In genomic region chr5:65950679-65951512, GRCm38 (mm10) we compare ENCODE assay signal across 9 mouse cellular contexts. TPM values are rescaled to one million over a fixed set of nuclear protein-coding genes. Genes with fewer than 3 reads are reported as not detected.
DNase-seq lines count a peak whose midpoint lies in the region; ATAC-seq and TF ChIP-seq lines count a peak whose summit lies in the region.
"Had no signal": no experiment of that assay in that cellular context is flagged by ENCODE, and none has a peak within 500 bp of the region (broad histone marks: within the 10 kb centered on the region; RNA-seq: fewer than 3 reads in every experiment).

No protein-coding gene starts in this region.

- peak overlapping the region; percentile 48; the same call in 1 of the 2 replicates for H3K27ac ChIP-seq in embryonic facial prominence, embryonic 15.5 days (replicated peaks)
- no peak overlapping the region for H3K27ac ChIP-seq in intestine, postnatal 0 days (ENCODE audit: low read depth, low read length)
- H3K27ac ChIP-seq in midbrain, postnatal 0 days (ENCODE audit: low read depth, low read length): peak overlapping the region; percentile 84
- H3K27ac ChIP-seq: liver, embryonic 15.5 days had no signal

- peaks cover 10% of the 10 kb centered on the region for H3K4me1 ChIP-seq in embryonic facial prominence, embryonic 15.5 days
- H3K4me1 ChIP-seq in intestine, postnatal 0 days (replicated peaks; ENCODE audit: control insufficient read depth, insufficient read depth, low read length): no peaks in the 10 kb centered on the region
- H3K4me1 ChIP-seq in midbrain, postnatal 0 days (ENCODE audit: insufficient read depth, low read length): peaks cover 10% of the 10 kb centered on the region

- H3K27me3 ChIP-seq in embryonic facial prominence, embryonic 15.5 days: no peaks in the 10 kb centered on the region
- no peaks in the 10 kb centered on the region for H3K27me3 ChIP-seq in intestine, postnatal 0 days (replicated peaks; ENCODE audit: control insufficient read depth, insufficient read depth, low read length)
- H3K27me3 ChIP-seq in midbrain, postnatal 0 days (ENCODE audit: insufficient read depth, low read length): no peaks in the 10 kb centered on the region
- H3K27me3 ChIP-seq: liver, embryonic 15.5 days had no signal

- peak overlapping the region; percentile 19; the same call in 1 of the 2 replicates for H3K4me2 ChIP-seq in embryonic facial prominence, embryonic 15.5 days (replicated peaks)
- H3K4me2 ChIP-seq in intestine, postnatal 0 days (replicated peaks; ENCODE audit: low read depth): no peak overlapping the region
- H3K4me2 ChIP-seq in midbrain, postnatal 0 days (ENCODE audit: low read depth, low read length, poor library complexity, severe bottlenecking): peak overlapping the region; percentile 35
- H3K4me2 ChIP-seq: liver, embryonic 15.5 days had no signal

- no peaks in the 10 kb centered on the region for H3K36me3 ChIP-seq in embryonic facial prominence, embryonic 15.5 days
- H3K36me3 ChIP-seq in intestine, postnatal 0 days (ENCODE audit: control insufficient read depth, insufficient read depth): no peaks in the 10 kb centered on the region
- H3K36me3 ChIP-seq in midbrain, postnatal 0 days (ENCODE audit: insufficient read depth, low read length): no peaks in the 10 kb centered on the region
- H3K36me3 ChIP-seq: liver, embryonic 15.5 days had no signal

- H3K9me3 ChIP-seq in embryonic facial prominence, embryonic 15.5 days (replicated peaks): no peaks in the 10 kb centered on the region
- no peaks in the 10 kb centered on the region for H3K9me3 ChIP-seq in intestine, postnatal 0 days (ENCODE audit: control insufficient read depth)
- H3K9me3 ChIP-seq in midbrain, postnatal 0 days (ENCODE audit: low read length): no peaks in the 10 kb centered on the region
- H3K9me3 ChIP-seq: liver, embryonic 15.5 days had no signal

- 61% methylated on average over 18 of the region's 18 CpGs for WGBS in embryonic facial prominence, embryonic 15.5 days
- WGBS in intestine, postnatal 0 days: 60% methylated on average over 18 of the region's 18 CpGs
- WGBS in midbrain, postnatal 0 days: 34% methylated on average over 18 of the region's 18 CpGs

- TF ChIP-seq CTCF in intestine, postnatal 0 days (IDR thresholded peaks at IDR 0.05; ENCODE audit: low read depth): no peak
- TF ChIP-seq CTCF in midbrain, postnatal 0 days (IDR thresholded peaks at IDR 0.05): peak; percentile 37

- no peak for ATAC-seq in embryonic facial prominence, embryonic 15.5 days (ENCODE audit: insufficient number of reproducible peaks, low FRiP score, low TSS enrichment, low read depth)
- peak; percentile 32; the same call in 1 of the 2 replicates for ATAC-seq in intestine, postnatal 0 days
- ATAC-seq in midbrain, postnatal 0 days (ENCODE audit: low FRiP score): peak; percentile 71

- peak; percentile 12 for DNase-seq in right cerebral cortex, postnatal 4 days
- DNase-seq in right cerebral cortex, adult 18-20 months: no peak
- DNase-seq in midbrain, postnatal 0 days (ENCODE audit: low spot score): peak; percentile 68
- no peak for DNase-seq in cerebellum, postnatal 14 days
- DNase-seq in ovary, postnatal 36 days (ENCODE audit: low spot score): no peak
- no peak for DNase-seq in adrenal gland, adult 8-10 months

- H3K9ac ChIP-seq in embryonic facial prominence, embryonic 15.5 days: no peak overlapping the region
- no peak overlapping the region for H3K9ac ChIP-seq in intestine, postnatal 0 days (ENCODE audit: low read depth, low read length)
- 0 out of 2 replicates have a peak overlapping the region, but pooled peaks have one; percentile 24 for H3K9ac ChIP-seq in midbrain, postnatal 0 days (replicated peaks; ENCODE audit: low read length, poor library complexity, severe bottlenecking)
- H3K9ac ChIP-seq: liver, embryonic 15.5 days had no signal

- H3K4me3 ChIP-seq in embryonic facial prominence, embryonic 15.5 days (replicated peaks): no peak overlapping the region
- no peak overlapping the region for H3K4me3 ChIP-seq in intestine, postnatal 0 days (ENCODE audit: low read depth, low read length)
- H3K4me3 ChIP-seq in midbrain, postnatal 0 days (ENCODE audit: low read depth, low read length): no peak overlapping the region
- H3K4me3 ChIP-seq: liver, embryonic 15.5 days had no signal

RNA-seq across cellular contexts. Expression of gene Chrna9, which starts 16.2 kb away (rescaled TPM):
- 0.80 TPM in 1 of 2 replicates, not detected in the other for polyA plus RNA-seq in embryonic facial prominence, embryonic 15.5 days (2015; fragmentation: Nextera tagmentation; extraction: Ambion mirVana)
- not detected in 2 replicates for polyA plus RNA-seq in intestine, postnatal 0 days (2015; fragmentation: Nextera tagmentation; extraction: Ambion mirVana)
- not detected in 2 replicates for total RNA-seq in midbrain, postnatal 0 days (2014; rRNA removed)
- polyA plus RNA-seq in midbrain, postnatal 0 days (2015; fragmentation: Nextera tagmentation; extraction: Ambion mirVana): not detected in 2 replicates
- not detected for total RNA-seq in adrenal gland, adult 8-10 months (2022)
- polyA plus RNA-seq: liver, embryonic 15.5 days had no signal

RNA-seq across cellular contexts. Expression of gene 9130230L23Rik, which starts 53.2 kb away (rescaled TPM):
- polyA plus RNA-seq in embryonic facial prominence, embryonic 15.5 days (2015; fragmentation: Nextera tagmentation; extraction: Ambion mirVana): 0.87 and 1.9 TPM in 2 replicates
- 6.7 and 7.0 TPM in 2 replicates for polyA plus RNA-seq in intestine, postnatal 0 days (2015; fragmentation: Nextera tagmentation; extraction: Ambion mirVana)
- not detected in 2 replicates for total RNA-seq in midbrain, postnatal 0 days (2014; rRNA removed)
- not detected in 2 replicates for polyA plus RNA-seq in midbrain, postnatal 0 days (2015; fragmentation: Nextera tagmentation; extraction: Ambion mirVana)
- total RNA-seq in adrenal gland, adult 8-10 months (2022): 1 to 10 TPM in 1 of 4 experiments, under 1 TPM in 3; 0.28 to 2.3 (median 0.54) TPM

Comparison
In these comparisons a context has a peak if more than half of its experiments do, and no peak if none do; other contexts are left out.
1. DNase-seq: peak in right cerebral cortex, postnatal 4 days (single experiment) and midbrain, postnatal 0 days (single experiment); none in right cerebral cortex, adult 18-20 months (single experiment), cerebellum, postnatal 14 days (0 of 2), ovary, postnatal 36 days (single experiment) and adrenal gland, adult 8-10 months (single experiment).